Mouse (Mus musculus): ENCODE results near the gene Gsn.

- TF ChIP-seq CTCF (IDR thresholded peaks at IDR 0.05; ENCODE audit: low read depth, low read length) (no peak), EP300 (IDR thresholded peaks at IDR 0.05; ENCODE audit: insufficient read depth, low read depth, low read length) (no peak)
These were observed 718 bp upstream of the Gsn start for GRCm38 (mm10) chr2:35255462-35255861.

Data from ES-Bruce4 (cell line).